Mouse (Mus musculus) lung, postnatal 4 days (tissue): Measurements from ENCODE around the gene Ino80d.

Source experiments
- DNase-seq, 2 experiments: peaks; one replicate each; pipeline ENCODE4 v3.0.0; 2021

The Ino80d gene

DNA sequence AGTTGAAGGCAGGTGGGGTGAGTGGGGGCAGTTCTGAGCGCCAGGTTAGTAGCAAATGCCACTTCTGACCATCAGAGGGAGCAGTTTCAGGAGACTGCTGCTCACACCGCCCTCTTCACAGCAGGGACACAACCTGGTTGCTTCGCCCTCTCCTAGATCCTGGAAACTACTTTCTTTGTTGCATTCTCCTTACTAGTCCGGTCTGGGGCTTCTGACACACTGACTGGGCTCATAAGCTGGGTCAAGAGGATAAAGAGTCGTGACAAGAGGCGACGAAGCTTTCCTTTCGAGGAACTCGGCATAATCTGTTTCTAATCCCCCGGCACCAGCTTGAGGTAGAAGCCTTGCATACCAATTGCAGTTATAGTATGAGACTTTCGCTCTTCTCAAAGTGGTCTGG, 129.9 kb downstream of the Ino80d start:
- DNase-seq: peak; percentile 35 to 69

DNA sequence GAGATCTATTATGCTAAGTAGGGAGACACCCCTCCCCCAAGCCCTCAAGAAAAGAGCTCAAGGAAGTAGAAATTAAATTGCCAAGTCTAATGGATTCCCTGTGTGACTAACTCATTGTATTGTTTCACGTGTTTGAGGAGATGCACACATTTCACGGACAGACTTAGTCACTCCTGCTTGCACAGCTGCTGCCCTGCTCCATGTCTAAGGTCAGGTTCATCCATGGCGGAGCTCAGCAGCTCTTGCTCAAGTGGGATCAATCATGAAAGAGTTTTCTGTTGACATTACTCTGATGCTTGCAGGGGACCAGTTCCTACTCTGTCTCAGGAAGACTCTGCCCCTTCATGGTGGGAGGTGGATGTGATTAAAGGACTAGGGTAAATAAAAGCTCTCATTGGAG, 137.7 kb downstream of the Ino80d start:
- DNase-seq: no peak

DNA sequence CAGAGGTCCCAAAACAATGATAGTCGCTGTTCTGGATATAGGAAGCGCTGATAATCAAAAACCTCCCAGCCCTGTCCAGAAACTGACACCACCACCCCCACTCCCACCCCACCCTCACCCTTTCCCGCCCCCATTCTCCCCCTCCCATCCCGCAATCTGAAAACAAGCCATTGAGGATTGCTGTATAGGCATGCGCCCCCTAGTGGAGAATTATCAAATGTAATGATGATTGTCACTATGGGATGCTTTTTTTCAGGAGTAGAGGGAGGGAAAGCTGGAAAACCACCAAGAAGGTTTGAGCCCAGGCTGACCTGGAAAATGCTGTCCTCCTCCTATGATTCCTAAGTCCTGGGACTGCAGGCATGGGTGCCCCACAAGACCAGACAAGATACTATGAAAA, 147.6 kb downstream of the Ino80d start:
- DNase-seq: no peak

DNA sequence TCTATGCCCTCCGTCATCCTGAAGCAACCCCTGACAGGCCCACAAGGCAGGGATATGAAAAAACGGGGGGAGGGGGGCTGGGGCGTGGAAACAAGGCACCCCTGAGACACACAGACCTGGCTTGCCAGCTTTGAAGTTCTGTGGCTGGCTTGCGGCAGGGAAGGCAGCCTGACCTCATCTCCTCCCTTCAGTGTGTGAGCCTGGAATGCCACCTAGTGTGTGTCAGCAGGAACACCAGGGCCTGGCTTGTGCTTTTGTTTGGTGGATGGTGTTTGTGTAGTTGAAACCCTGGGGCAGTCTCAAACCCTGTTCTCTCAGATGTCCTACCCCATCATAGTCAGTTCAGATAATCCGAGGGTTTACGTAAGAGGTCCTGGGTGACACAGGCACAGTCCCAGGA, 150.2 kb downstream of the Ino80d start:
- DNase-seq: peak; percentile 75

GRCm38 (mm10) chr1:62956942-62957645, 157.4 kb downstream of the Ino80d start:
- peak in 1 of 2 experiments; percentile 28 for DNase-seq

DNA sequence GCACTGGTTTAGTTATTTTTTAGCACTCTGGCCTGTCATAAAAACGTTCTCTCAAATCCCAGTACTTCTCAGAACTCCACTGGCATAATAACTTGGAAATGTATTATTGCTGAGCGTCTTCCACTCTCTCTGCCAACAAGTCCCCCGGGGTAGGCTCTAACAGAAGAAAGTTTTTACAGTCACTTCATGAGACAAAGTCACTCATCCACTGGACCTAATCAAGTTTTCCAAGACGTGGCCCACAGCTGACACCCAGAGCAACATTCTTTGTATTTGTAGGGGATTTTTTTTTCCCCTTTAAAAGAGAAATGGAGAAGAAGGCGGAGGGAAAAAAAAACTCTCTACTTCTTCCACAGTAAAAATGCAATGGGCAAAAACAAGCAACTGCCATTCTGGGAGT, 157.9 kb downstream of the Ino80d start:
- DNase-seq: peak; percentile 17 to 59

- DNase-seq: no peak
These were observed 159.1 kb downstream of the Ino80d start for GRCm38 (mm10) chr1:62955340-62955739.

GRCm38 (mm10) chr1:62953036-62953435, 161.4 kb downstream of the Ino80d start:
- no peak for DNase-seq

- no peak for DNase-seq
These were observed 162.1 kb downstream of the Ino80d start for GRCm38 (mm10) chr1:62952319-62952718.

- peak; percentile 60 to 80 for DNase-seq
These were observed 163.2 kb downstream of the Ino80d start for GRCm38 (mm10) chr1:62951067-62951809.

DNA sequence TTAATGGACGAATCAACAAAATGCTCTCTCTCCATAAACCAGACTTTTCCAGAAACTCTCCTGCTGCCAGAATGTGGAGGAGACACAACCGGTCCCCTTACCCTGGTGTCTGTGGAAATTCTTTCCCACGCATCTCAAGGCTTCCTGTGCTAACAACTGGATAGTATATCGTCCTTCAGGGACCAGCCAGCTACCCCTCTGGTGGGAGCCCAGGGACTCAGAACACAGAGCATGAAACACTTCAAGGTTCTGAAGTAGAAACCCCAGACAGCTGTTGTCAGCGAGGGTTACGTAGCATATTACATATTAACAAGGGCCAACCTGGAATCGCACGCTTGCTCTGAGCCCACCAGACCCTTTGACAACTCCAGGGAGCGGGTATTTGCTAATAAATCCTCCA, 163.9 kb downstream of the Ino80d start:
- DNase-seq: no peak

GRCm38 (mm10) chr1:62947807-62948206, 166.7 kb downstream of the Ino80d start:
- peak; percentile 50 to 77 for DNase-seq

- DNase-seq: no peak
These were observed 167.5 kb downstream of the Ino80d start for GRCm38 (mm10) chr1:62946987-62947386.

- no peak for DNase-seq
These were observed 179.6 kb downstream of the Ino80d start for GRCm38 (mm10) chr1:62934752-62935329.

- DNase-seq: peak; percentile 52 to 53
These were observed 180.4 kb downstream of the Ino80d start for GRCm38 (mm10) chr1:62934100-62934513.

DNA sequence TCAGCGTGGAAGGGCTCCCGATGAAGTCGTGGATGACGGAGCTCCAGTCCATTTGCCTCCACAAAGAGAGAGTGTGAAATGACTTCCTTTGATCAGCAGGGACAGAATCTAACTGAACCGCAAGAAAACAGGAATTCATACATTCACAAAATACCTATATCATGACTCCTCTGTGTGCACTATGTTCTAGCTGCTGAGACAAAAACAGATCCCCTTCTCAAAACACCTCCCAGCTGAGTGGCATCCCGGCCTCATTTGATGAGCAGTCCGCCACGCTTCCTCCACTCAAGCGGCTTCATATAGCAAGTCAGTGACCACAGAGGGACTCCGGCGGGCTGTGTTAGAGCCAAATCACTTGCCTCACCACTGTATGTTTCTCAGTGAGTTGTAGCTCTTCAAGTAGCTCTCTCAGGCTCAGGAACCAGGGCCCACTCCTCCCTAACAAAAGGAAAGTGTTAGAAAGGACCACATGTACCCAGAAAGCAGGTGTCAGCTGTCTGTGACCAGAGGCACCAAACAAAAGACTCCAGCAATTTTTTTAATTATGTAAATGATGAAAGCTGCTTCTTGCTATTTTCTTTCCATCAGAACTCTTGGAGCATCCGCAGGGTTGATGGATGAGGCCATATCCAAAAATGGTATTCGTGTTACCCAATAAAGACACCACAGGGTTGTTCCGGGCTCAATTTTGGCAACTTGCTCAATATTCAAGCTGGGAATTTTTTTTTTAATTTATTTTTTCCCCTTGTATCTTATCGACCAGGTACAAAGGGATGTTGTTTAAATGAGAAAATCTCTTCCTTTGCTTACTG, 181.0 kb downstream of the Ino80d start:
- peak in 1 of 2 experiments; percentile 26 for DNase-seq

- peak; percentile 83 to 89 for DNase-seq
These were observed 185.0 kb downstream of the Ino80d start for GRCm38 (mm10) chr1:62929477-62929876.

DNA sequence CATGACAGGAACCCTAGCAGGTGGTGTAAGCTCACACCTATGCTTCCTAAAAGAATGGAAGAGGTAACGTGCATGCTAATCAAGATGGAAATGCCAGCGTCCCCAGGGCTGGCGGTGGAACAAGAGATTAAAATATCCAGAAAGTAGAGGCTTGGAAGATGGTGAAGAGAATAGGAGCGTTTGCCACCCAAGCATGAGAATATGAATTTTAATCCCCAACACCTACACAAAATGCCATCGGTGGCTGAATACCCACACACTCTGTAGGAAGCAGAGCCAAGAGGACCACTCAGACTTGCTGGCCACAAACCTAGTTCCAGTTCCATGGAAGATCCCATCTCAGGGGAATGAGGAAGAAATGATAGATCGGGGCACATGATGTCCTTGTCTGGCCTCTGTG, 195.2 kb downstream of the Ino80d start:
- DNase-seq: no peak

DNA sequence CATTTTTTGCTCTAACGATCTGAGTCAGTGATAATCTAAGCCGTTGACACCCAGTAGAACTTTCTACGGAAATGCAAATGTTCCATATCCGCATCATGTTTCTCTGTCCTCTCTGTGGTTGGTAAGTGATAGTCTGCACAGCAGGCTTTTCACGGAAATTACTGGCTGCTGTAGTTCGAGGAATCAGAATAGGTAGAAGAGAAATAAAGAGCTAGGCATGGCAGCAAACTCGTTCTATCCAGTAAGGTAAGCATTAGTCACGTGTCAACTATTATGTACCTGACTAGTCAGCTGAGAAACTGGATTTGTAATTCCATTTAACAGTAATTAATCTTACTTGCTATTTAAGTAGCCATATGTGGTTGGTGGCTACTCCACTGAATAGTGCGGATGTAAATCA, 197.9 kb downstream of the Ino80d start:
- no peak for DNase-seq

GRCm38 (mm10) chr1:62914495-62914894, 200.0 kb downstream of the Ino80d start:
- DNase-seq: no peak

- DNase-seq: no peak
These were observed 203.0 kb downstream of the Ino80d start for GRCm38 (mm10) chr1:62911426-62911825.

GRCm38 (mm10) chr1:62909126-62909525, 205.3 kb downstream of the Ino80d start:
- DNase-seq: no peak

DNA sequence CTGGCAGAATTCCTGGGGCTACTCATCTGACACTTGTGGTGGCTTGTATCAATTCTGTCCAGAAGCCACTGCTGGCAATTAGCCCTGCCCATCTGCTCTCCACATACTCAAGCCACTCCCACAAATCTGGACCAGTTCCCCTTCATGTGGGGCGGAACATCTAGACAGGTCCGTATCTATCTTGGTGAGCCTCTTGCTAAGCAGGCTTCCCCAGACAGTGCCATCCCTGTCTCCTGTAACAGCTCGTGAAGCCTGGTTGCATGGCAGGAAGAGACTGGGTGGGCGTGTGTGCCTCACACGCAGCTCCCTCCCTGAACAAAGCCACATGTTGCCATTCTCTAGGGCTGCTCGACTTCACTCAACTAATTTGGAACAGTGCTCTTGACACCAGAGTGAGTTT, 206.0 kb downstream of the Ino80d start:
- DNase-seq: no peak
